Mouse (Mus musculus) thymus, postnatal 36 days (tissue): ENCODE measurements around the gene Hsd3b2.
"Not testable (repeated sequence)": the region's sequence is repeated elsewhere in the genome, so short reads cannot be mapped to it uniquely, and the experiment has no call there.

ENCODE experiments used
- DNase-seq, 2 experiments: peaks; one replicate each; pipeline ENCODE4 v3.0.0; 2022; ENCODE audit warnings: mixed read lengths in 2 of 2

Hsd3b2 gene

DNA sequence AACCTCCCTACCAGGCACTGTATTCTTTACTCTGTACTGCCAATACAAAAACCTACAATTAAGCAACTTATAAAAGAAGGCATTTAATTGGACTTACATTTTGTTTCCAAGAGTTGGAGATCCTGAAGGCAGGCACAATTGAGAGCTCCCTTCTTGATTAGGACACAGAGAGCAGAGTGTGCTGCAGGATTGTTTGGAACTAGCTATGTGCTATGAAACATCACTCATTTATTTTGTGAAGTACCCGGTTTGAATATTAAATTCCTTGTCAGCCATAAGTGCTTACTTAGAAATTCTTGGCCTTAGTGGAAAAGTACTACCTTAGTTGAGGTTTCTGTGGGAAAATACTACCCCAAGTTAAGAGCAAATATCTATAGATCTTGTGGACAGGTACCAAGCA lies at the start of gene Hsd3b2:
Hsd3b2 (minus strand) TSS at position 168 of the 400 bp plus-strand sequence.
- DNase-seq: no peak

DNA sequence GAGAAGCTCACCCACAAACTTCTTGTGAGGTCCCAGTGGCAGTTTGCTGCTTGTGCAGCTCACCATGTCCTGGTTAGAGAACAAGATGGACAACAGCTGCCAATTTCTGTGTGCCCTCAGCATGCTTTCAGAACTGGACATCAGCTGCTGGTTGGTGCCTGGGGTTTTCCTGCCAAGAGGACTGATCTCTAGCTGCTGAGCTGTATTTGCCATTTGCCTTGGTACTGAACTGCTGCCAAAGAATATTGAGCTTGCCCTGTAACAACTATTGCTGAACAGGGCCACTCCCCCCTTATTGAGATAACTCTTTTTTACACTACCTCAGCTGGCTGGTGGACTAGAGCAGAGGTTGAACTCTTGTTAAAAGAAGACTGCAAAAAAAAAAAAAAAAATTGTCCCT lies 39.8 kb upstream of the Hsd3b2 start:
- DNase-seq: no peak

DNA sequence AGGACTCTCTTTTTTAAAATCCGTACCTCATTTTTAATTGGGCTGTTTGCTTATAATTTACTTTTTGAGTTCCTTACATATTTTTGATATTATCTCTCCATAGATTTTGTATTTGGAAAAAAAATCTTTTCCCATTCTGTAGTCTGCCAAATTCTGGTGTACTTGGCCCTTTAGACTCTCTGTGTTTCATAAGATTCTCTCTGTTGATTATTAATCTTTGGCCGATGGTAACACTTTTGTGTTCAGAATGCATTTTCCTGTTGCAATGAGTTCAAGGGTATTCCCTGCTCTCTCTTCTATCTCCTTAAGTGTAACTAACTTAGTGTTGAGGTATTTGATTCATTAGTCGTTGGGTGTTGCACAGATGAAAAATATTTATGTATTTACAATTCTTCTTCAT lies 32.5 kb upstream of the Hsd3b2 start:
- DNase-seq: no peak

DNA sequence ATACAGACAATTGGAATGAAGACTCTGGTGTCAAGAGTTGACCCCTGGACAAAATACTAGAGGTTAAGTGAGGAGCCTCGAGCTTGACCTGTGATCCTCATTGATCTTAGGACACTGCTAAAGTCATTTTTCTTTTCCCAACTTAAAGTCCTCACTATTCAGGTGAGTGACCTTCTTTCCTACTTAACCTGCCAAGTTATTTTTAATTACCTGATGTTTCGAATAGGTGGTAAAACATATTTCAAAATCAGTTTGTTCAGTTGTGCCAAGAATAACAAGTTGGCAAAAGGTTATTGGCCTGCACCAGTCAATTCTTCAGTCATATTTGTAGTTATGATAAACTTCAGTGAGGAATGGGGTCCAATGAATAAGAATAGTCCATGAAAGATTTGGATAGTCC lies 27.8 kb upstream of the Hsd3b2 start:
- DNase-seq: no peak

DNA sequence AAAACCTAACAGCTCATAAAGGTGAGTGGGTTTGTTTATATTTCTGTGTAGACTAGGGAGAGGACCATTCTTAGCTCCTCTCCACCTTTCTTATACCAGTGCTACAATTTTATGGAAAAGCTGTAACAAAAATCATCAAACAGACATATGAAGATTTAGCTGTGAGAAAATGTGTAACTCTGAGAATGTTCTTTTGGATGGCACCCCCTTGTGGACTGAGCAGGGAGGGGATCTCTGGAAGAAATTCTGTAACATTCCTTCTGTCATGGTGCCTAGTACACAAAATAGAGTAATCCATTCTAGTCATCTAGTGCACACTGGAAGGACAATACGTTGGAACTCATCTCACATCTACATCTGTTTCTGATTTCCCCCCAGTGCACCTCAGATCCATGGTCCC lies 16.7 kb upstream of the Hsd3b2 start:
- not testable (repeated sequence) for DNase-seq

DNA sequence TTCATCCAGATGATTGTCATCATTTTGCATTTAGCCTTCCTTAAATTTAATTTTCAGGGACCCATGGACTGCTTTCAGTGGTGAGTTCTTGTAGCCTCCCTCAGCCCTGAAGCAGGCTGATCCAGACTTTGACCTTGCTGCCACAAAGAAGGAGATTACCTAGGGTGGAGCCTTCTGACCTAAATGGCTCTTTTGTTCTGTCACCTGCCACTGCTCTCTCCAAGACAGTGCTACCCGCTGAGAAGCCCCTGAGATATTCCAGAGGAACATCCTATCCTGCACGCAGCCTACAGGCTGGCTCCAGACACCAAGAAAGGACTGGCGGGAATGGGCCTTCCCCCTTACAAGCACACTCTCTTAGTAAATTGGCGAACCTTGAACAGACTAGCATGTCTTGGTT lies 10.0 kb upstream of the Hsd3b2 start:
- no peak for DNase-seq

DNA sequence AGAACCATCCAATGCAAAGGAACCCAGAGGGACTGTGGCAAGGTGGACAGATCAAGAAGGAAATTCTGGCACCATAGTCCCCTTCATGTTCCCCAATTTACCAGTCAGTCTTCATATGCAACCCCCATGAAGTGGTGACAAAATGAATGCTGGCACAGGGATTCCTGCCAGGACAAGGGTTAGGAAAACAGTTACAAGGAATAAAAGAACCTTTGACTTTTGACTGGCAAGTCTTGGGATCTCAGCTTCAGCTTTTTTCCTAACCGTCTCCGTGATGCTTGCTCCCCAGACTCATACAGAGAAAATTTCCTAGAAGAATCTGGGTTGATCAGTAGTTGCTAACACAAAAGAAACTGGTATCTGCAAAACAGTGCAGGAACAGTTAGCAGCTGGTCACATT lies 9.4 kb upstream of the Hsd3b2 start:
- no peak for DNase-seq

DNA sequence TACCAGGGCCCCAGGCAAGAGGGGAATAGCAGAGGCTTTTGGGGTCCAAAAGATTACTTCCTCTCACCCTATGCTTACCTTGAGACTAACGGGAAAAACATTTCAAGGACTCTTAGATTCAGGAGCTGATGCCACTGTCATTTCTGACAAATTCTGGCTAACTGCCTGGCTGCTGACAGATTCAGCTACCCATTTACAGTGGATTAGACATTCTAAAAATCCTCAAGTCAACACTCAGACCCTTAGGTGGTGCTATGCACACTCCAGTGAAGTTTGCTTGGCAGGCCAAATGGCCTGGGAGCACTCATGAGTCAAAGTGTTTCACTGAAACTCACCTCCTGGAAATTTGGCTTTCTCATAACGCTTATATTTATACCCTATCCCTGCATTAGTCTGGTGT lies 1.9 kb upstream of the Hsd3b2 start:
- DNase-seq: no peak

DNA sequence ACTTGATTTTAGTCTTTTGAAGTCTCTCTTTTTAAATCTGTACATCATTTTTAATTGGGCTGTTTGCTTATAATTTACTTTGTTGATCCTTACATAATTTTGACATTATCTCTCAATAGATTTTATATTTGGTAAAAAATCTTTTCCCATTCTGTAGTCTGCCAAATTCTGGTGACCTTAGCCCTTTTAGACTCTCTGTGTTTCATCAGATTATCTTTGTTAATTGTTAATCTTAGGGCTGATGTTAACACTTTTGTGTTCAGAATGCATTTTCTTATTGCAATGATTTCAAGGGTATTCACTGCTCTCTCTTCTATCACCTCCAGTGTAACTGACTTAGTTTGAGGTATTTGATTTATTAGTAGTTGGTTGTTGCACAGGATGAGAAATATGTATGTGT lies 3.6 kb downstream of the Hsd3b2 start:
- no peak for DNase-seq

DNA sequence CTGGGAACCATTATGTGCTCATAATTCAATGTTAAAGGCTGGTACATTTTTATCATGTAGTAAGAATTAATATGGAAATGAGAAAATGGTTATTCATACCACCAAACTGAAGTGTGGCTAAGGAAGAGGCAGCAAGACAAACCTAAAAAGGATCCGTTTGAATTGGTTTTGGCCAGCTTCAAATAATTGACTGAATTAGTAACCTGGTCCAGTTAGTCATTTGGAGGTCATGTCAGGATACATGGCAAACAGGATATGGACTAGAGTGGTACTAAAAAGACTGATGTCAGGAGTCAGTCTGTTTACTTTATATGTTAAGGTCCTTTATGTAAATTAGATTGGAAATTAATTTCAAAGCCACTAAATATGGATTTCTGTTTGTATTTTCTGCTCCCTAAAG lies 41.9 kb downstream of the Hsd3b2 start:
- no peak for DNase-seq

DNA sequence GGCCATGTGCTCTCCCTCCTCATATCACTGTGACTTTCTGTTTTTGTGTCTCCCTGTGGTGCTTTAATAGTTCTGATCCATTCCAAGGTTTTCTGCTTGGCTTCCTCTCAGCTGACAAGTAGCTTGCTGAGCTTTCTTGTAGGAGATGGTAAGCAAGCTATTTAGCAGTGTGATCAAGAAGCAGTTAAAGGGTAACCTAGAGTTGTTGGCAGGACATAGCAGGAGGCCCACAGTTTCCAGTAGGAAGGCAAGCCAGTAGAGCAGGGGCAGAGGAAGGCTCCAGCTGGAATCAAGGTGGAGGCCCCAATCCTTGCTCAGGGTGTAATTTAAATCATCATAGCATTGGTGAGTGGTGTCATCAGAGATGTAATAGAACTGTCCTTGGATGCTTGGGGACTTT lies 43.6 kb downstream of the Hsd3b2 start:
- no peak for DNase-seq
